Mouse (Mus musculus): ENCODE results near the gene Ddx54. TPM values are rescaled to one million over a fixed set of nuclear protein-coding genes. Genes with fewer than 3 reads are reported as not detected.

Gene Ddx54
- polyA plus RNA-seq, 1 experiment, result 20.4 TPM

DNA sequence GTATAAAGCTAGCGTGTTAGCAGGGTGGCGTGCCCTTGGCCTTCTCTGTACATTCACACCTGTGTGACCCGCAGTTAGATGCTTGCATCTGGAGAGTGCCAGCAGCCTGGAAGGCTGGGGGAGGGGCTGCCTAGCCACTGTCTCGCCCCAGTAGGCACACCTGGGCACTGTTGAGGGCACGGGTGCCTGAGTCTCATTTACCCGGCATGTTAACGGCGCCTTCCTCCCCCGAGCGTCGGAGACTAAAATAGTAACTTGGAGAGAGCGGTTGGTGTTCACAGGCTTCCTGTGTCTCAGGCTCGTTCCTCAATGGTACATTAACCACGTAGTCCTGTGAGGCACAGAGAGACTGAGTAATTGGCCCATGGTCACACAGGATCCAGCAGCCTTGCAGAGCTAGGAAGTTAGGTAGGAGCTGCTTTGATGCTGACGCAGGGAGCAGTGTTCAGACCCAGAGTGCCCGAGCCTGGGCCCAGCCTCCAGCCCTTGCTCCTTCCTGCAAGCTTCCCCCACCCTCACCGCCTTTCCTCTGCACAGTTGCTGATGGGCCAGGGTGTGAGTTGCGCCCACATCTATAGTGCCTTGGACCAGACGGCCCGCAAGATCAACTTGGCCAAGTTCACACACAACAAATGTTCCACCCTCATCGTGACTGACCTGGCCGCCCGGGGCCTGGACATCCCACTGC, 8.7 kb downstream of the Ddx54 start:
- no peak overlapping the region for H3K27ac ChIP-seq (ENCODE audit: insufficient read depth, low read depth, low read length)
- no peak for TF ChIP-seq POLR2A (IDR thresholded peaks at IDR 0.05; ENCODE audit: borderline replicate concordance, low read depth, low read length)
- TF ChIP-seq CTCF (IDR thresholded peaks at IDR 0.05; ENCODE audit: low read depth, low read length), result no peak
- no peak overlapping the region for H3K4me3 ChIP-seq (ENCODE audit: insufficient read depth, low read length)
- no peaks in the 10 kb centered on the region for H3K4me1 ChIP-seq (ENCODE audit: control insufficient read depth, insufficient read depth, low read length)

DNA sequence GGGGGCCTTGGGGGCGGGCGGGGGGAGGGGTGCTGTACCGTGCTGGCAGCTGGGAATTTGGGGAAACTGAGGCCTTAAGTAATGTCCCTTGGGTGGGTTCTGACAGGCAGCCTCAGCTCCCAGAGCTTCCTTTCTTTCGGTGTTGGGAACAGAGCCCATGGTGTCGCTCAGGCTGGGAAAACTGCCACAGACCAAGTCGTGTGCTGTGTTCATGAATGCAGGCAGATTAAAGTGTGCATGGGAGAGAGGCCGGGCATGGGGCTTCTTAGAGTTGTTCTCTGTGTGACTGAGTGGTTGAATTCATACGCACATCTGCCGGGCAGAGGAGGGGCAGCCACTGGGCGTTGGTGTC, 9.3 kb downstream of the Ddx54 start:
- Histone ChIP-seq H3K4me3 (ENCODE audit: insufficient read depth, low read length) (no peak overlapping the region), H3K4me1 (ENCODE audit: control insufficient read depth, insufficient read depth, low read length) (no peaks in the 10 kb centered on the region), H3K27ac (ENCODE audit: insufficient read depth, low read depth, low read length) (no peak overlapping the region)
- TF ChIP-seq POLR2A (IDR thresholded peaks at IDR 0.05; ENCODE audit: borderline replicate concordance, low read depth, low read length) (no peak), CTCF (IDR thresholded peaks at IDR 0.05; ENCODE audit: low read depth, low read length) (no peak)

DNA sequence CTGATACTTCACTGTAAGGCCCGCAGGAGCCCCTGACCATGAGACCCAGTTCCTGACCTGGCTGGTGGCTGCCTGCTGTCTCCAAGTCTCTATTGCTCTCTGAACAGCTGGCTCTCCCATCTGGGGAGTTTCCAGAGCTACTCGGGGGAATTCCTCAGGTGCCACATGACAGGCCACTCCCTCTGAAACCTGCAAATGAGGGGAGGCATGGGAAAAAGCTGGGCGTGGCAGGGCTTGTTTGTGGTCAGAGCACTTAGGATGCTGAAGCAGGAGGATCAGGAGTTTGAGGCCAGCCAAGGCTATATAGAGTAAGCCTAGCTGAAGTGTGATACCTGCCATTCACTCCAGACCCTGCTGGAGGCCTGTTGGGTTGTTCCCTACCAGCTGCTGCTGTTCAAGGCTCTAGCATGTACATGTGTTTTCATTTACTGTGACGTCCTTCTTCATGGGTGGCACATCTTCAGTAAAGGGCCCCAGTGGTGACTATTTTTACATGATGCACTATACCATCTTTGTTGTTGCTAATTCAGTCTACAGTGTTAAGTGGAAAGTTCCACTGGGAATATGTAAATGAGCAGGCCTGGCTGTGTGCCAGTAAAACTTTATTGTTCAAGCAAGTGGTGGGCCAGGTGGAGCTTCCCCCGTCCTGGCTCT, 9.8 kb downstream of the Ddx54 start:
- no peak overlapping the region for H3K27ac ChIP-seq (ENCODE audit: insufficient read depth, low read depth, low read length)
- no peak overlapping the region for H3K4me3 ChIP-seq (ENCODE audit: insufficient read depth, low read length)

DNA sequence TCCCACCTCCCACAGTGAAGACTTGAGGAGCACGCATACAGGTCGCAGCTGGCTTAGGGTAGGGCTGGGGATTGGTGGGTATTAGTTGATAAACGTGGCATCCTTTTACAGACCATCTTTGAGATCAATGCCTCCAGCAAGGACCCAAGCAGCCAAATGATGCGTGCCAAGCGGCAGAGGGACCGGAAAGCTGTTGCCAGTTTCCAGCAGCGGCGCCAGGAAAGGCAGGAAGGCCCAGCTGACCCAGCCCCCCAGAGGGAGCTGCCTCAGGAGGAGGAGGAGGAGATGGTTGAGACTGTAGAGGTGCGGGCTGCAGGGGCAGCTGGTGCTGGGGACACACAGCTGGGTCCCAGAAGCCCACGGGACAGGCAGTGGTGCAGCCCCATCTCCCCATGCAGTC, 11.9 kb downstream of the Ddx54 start:
- Histone ChIP-seq H3K27ac (ENCODE audit: insufficient read depth, low read depth, low read length) (no peak overlapping the region), H3K4me3 (ENCODE audit: insufficient read depth, low read length) (no peak overlapping the region), H3K4me1 (ENCODE audit: control insufficient read depth, insufficient read depth, low read length) (no peaks in the 10 kb centered on the region)
- no peak for TF ChIP-seq CTCF (IDR thresholded peaks at IDR 0.05; ENCODE audit: low read depth, low read length)
- no peak for TF ChIP-seq POLR2A (IDR thresholded peaks at IDR 0.05; ENCODE audit: borderline replicate concordance, low read depth, low read length)

More for the DNA sequence above, 9.8 kb downstream of the Ddx54 start:
- TF ChIP-seq POLR2A (IDR thresholded peaks at IDR 0.05; ENCODE audit: borderline replicate concordance, low read depth, low read length) (no peak), CTCF (IDR thresholded peaks at IDR 0.05; ENCODE audit: low read depth, low read length) (no peak)
- H3K4me1 ChIP-seq (ENCODE audit: control insufficient read depth, insufficient read depth, low read length), result no peaks in the 10 kb centered on the region

DNA sequence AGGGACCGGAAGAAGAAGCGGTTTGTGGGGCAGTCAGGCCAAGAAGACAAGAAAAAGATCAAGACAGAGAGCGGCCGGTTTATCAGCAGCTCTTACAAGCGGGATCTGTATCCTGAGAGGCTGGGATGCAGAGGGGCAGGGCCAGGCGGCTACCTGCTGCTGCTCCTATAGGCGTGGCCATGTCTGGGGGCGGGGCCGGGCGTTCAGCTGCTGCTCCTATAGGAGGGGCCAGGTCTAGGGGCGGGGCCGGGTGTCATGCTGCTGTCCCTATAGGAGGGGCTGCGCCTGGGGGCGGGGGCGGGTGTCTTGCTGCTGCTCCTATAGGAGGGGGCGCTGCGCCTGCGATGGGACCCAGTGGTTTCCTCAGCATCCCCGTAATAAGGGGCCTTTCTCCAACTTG, 13.9 kb downstream of the Ddx54 start:
- Histone ChIP-seq H3K27ac (ENCODE audit: insufficient read depth, low read depth, low read length) (no peak overlapping the region), H3K4me1 (ENCODE audit: control insufficient read depth, insufficient read depth, low read length) (no peaks in the 10 kb centered on the region), H3K4me3 (ENCODE audit: insufficient read depth, low read length) (no peak overlapping the region)
- no peak for TF ChIP-seq CTCF (IDR thresholded peaks at IDR 0.05; ENCODE audit: low read depth, low read length)
- no peak for TF ChIP-seq POLR2A (IDR thresholded peaks at IDR 0.05; ENCODE audit: borderline replicate concordance, low read depth, low read length)

DNA sequence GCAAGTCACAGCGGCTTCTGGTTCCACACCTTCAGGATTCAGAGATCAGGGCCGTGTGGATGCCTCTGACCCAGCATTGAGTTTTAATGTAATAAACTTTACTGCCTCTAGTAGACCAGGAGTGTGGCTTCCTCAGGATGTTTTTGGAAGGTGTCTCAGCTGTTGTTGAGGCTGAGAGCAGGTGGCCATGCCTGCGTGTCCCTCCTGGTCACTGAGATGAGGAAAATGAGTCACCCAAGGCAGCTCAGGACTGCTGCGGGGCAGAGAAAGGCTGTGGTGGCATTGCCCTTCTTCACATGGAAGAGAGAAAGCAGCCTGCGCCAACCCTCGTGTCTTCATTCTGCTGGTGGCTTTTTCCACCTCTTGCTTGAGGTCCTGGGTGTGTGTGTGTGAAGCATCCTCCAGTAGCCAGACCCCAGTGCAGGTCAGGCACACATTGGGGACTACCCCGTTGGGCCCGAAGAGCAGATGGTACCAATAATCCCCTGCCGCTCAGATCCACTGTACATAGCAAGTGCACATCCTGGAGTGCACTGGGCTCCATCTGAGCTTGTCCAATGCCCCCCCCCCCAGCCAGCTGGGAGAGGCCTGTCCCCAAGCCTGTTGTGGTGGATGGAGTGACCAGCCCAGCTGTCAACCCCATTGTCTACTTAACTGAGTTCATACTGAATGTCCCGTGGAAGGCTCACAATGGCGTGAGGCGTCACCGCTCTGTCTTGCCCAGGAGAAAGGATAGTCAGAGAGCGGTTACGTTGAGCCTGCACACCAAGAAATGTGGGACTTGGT, 15.2 kb downstream of the Ddx54 start:
- TF ChIP-seq CTCF (IDR thresholded peaks at IDR 0.05; ENCODE audit: low read depth, low read length) (no peak), POLR2A (IDR thresholded peaks at IDR 0.05; ENCODE audit: borderline replicate concordance, low read depth, low read length) (no peak)
- Histone ChIP-seq H3K4me1 (ENCODE audit: control insufficient read depth, insufficient read depth, low read length) (no peaks in the 10 kb centered on the region), H3K4me3 (ENCODE audit: insufficient read depth, low read length) (no peak overlapping the region), H3K27ac (ENCODE audit: insufficient read depth, low read depth, low read length) (no peak overlapping the region)

DNA sequence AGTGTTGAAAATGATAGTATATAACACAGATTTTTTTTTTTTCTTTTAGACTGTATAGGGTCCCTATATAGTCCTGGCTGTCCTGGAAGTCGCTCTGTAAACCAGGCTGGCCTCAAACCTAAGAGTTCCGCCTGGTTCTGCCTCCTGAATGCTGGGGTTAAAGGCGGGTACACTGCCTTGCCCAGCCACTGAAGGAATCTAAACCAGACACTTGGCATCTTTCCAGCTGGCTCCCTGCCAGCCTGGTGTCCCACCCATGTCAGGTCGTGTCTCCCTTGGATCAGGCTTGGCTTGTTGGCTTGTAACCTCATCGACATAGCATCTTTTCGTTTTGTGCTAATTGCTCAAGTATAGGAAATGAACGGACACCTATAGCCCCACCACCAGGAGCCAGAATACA, 16.1 kb downstream of the Ddx54 start:
- no peak overlapping the region for H3K4me3 ChIP-seq (ENCODE audit: insufficient read depth, low read length)
- TF ChIP-seq POLR2A (IDR thresholded peaks at IDR 0.05; ENCODE audit: borderline replicate concordance, low read depth, low read length), result no peak
- no peak for TF ChIP-seq CTCF (IDR thresholded peaks at IDR 0.05; ENCODE audit: low read depth, low read length)
- H3K27ac ChIP-seq (ENCODE audit: insufficient read depth, low read depth, low read length), result no peak overlapping the region
- H3K4me1 ChIP-seq (ENCODE audit: control insufficient read depth, insufficient read depth, low read length), result no peaks in the 10 kb centered on the region

DNA sequence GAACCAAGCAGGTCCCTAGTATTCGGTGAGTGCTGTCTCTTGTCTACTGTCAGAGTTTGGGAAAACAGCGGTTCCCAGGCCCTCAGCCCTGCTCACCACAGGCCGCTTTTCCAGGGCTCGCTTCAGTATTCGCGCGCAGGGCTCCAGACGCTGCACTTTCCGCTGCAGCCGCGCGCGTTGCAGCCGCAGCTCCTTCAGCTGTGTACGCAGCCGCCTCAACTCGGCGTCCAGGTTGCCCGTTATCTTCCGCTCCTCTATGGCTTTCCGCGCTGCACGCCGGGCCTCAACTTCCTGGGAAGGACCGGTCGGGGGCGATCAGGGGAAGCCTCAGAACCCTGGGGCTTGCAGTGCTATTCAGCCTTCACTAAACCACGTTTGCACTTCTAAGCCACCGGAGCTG, 18.6 kb downstream of the Ddx54 start:
- Histone ChIP-seq H3K4me3 (ENCODE audit: insufficient read depth, low read length) (no peak overlapping the region), H3K27ac (ENCODE audit: insufficient read depth, low read depth, low read length) (no peak overlapping the region), H3K4me1 (ENCODE audit: control insufficient read depth, insufficient read depth, low read length) (no peaks in the 10 kb centered on the region)
- TF ChIP-seq CTCF (IDR thresholded peaks at IDR 0.05; ENCODE audit: low read depth, low read length) (no peak), POLR2A (IDR thresholded peaks at IDR 0.05; ENCODE audit: borderline replicate concordance, low read depth, low read length) (no peak)

DNA sequence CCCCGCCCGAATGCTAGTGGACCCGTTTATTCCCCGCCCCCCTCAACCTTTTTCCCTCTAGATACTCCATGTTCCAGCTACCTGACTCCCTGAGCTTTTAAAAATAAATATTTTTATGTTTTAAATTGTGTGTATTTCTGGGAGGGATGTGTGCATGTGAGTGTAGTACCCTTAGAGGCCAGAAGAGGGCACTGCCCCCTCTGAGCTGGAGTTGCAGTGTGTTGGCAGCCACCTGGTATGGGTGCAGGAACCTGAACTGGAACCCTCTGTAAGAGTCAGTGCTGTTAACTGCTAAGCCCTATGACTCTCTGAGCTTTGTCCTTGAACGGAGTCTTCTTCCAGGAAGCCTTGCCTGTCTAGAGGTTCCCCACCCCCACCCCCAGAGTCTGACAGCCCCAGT, 19.4 kb downstream of the Ddx54 start:
- Histone ChIP-seq H3K27ac (ENCODE audit: insufficient read depth, low read depth, low read length) (no peak overlapping the region), H3K4me3 (ENCODE audit: insufficient read depth, low read length) (no peak overlapping the region), H3K4me1 (ENCODE audit: control insufficient read depth, insufficient read depth, low read length) (no peaks in the 10 kb centered on the region)
- TF ChIP-seq CTCF (IDR thresholded peaks at IDR 0.05; ENCODE audit: low read depth, low read length) (no peak), POLR2A (IDR thresholded peaks at IDR 0.05; ENCODE audit: borderline replicate concordance, low read depth, low read length) (no peak)

DNA sequence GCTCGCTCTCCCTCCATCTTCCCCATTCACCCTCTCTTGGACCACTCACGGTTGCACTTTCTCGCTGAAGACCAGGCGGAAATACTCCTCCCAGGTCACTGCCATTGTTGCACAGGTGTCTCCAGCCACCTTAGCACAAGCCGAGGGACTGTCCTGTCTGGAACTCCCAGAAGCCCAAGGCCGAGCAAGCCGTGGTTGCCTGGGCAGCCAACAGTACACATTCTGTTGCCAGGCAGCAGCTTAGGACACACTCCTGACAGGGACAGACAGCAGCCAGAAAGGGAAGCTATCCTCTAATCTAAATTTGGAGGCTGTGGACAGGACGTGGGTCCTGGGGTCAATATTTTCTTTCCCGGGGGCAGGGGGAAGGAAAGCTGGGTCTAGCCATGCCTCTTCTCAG, 21.6 kb downstream of the Ddx54 start, which contains the start of gene Cfap73:
Gene Cfap73, minus strand, starts transcription at position 105 of the 400 bp plus-strand sequence.
- TF ChIP-seq POLR2A (IDR thresholded peaks at IDR 0.05; ENCODE audit: borderline replicate concordance, low read depth, low read length) (no peak), CTCF (IDR thresholded peaks at IDR 0.05; ENCODE audit: low read depth, low read length) (no peak)

More for the DNA sequence above, 21.6 kb downstream of the Ddx54 start, which contains the start of gene Cfap73:
- no peaks in the 10 kb centered on the region for H3K4me1 ChIP-seq (ENCODE audit: control insufficient read depth, insufficient read depth, low read length)
- no peak within 1 kb of the TSS for H3K4me3 ChIP-seq (ENCODE audit: insufficient read depth, low read length)
- no peak within 1 kb of the TSS for H3K27ac ChIP-seq (ENCODE audit: insufficient read depth, low read depth, low read length)
